Mouse (Mus musculus): ENCODE results near the gene Capn13. TPM values are rescaled to one million over a fixed set of nuclear protein-coding genes. Genes with fewer than 3 reads are reported as not detected.

Gene Capn13
- total and polyA plus RNA-seq, 2 experiments from 2014 or later: not detected

- TF ChIP-seq EP300 (IDR thresholded peaks at IDR 0.05; ENCODE audit: low read depth) (no peak), CTCF (IDR thresholded peaks at IDR 0.05; ENCODE audit: low read depth) (no peak)
- ATAC-seq (ENCODE audit: insufficient read depth, low read depth): no peak
- Histone ChIP-seq H3K27ac (ENCODE audit: low read depth) (no peak overlapping the region), H3K36me3 (replicated peaks; ENCODE audit: control insufficient read depth, insufficient read depth, low read length) (no peaks in the 10 kb centered on the region), H3K9ac (replicated peaks; ENCODE audit: low read depth, low read length) (no peak overlapping the region), H3K9me3 (replicated peaks; ENCODE audit: control insufficient read depth, low read length) (no peaks in the 10 kb centered on the region), H3K27me3 (ENCODE audit: control insufficient read depth, insufficient read depth, low read length) (no peaks in the 10 kb centered on the region), H3K4me2 (ENCODE audit: low read depth, low read length) (no peak overlapping the region), H3K4me1 (ENCODE audit: control insufficient read depth, insufficient read depth) (no peaks in the 10 kb centered on the region), H3K4me3 (ENCODE audit: low read depth, low read length) (no peak overlapping the region)
- WGBS: 61% methylated on average over 6 of the region's 6 CpGs
- DNase-seq (ENCODE audit: low spot score): no peak
These were observed 15.6 kb upstream of the Capn13 start for GRCm38 (mm10) chr17:73416181-73416795.

GRCm38 (mm10) chr17:73411817-73412216 lies 11.2 kb upstream of the Capn13 start:
- H3K9me3 ChIP-seq (replicated peaks; ENCODE audit: control insufficient read depth, low read length): no peaks in the 10 kb centered on the region
- H3K4me3 ChIP-seq (ENCODE audit: low read depth, low read length): no peak overlapping the region
- H3K27ac ChIP-seq (ENCODE audit: low read depth): no peak overlapping the region
- H3K27me3 ChIP-seq (ENCODE audit: control insufficient read depth, insufficient read depth, low read length): no peaks in the 10 kb centered on the region
- TF ChIP-seq CTCF (IDR thresholded peaks at IDR 0.05; ENCODE audit: low read depth) (no peak), EP300 (IDR thresholded peaks at IDR 0.05; ENCODE audit: low read depth) (no peak)
- no peak for ATAC-seq (ENCODE audit: insufficient read depth, low read depth)
- DNase-seq (ENCODE audit: low spot score): no peak
- WGBS: 14% methylated on average over 4 of the region's 4 CpGs
- no peak overlapping the region for H3K4me2 ChIP-seq (ENCODE audit: low read depth, low read length)
- no peak overlapping the region for H3K9ac ChIP-seq (replicated peaks; ENCODE audit: low read depth, low read length)
- H3K36me3 ChIP-seq (replicated peaks; ENCODE audit: control insufficient read depth, insufficient read depth, low read length): no peaks in the 10 kb centered on the region
- no peaks in the 10 kb centered on the region for H3K4me1 ChIP-seq (ENCODE audit: control insufficient read depth, insufficient read depth)

GRCm38 (mm10) chr17:73401272-73401671 lies 606 bp upstream of the Capn13 start:
- Histone ChIP-seq H3K27ac (ENCODE audit: low read depth) (no peak overlapping the region), H3K4me2 (ENCODE audit: low read depth, low read length) (no peak overlapping the region), H3K27me3 (ENCODE audit: control insufficient read depth, insufficient read depth, low read length) (no peaks in the 10 kb centered on the region), H3K4me1 (ENCODE audit: control insufficient read depth, insufficient read depth) (no peaks in the 10 kb centered on the region), H3K4me3 (ENCODE audit: low read depth, low read length) (no peak overlapping the region), H3K36me3 (replicated peaks; ENCODE audit: control insufficient read depth, insufficient read depth, low read length) (no peaks in the 10 kb centered on the region), H3K9me3 (replicated peaks; ENCODE audit: control insufficient read depth, low read length) (no peaks in the 10 kb centered on the region), H3K9ac (replicated peaks; ENCODE audit: low read depth, low read length) (no peak overlapping the region)
- no peak for TF ChIP-seq EP300 (IDR thresholded peaks at IDR 0.05; ENCODE audit: low read depth)
- TF ChIP-seq CTCF (IDR thresholded peaks at IDR 0.05; ENCODE audit: low read depth): no peak
- ATAC-seq (ENCODE audit: insufficient read depth, low read depth): no peak
- 70% methylated on average over 2 of the region's 2 CpGs for WGBS
- no peak for DNase-seq (ENCODE audit: low spot score)

GRCm38 (mm10) chr17:73399136-73399535 lies 1.5 kb downstream of the Capn13 start:
- no peaks in the 10 kb centered on the region for H3K9me3 ChIP-seq (replicated peaks; ENCODE audit: control insufficient read depth, low read length)
- no peaks in the 10 kb centered on the region for H3K4me1 ChIP-seq (ENCODE audit: control insufficient read depth, insufficient read depth)
- H3K27me3 ChIP-seq (ENCODE audit: control insufficient read depth, insufficient read depth, low read length): no peaks in the 10 kb centered on the region
- no peak overlapping the region for H3K9ac ChIP-seq (replicated peaks; ENCODE audit: low read depth, low read length)
- 48% methylated on average over 2 of the region's 2 CpGs for WGBS
- DNase-seq (ENCODE audit: low spot score): no peak
- no peak for TF ChIP-seq CTCF (IDR thresholded peaks at IDR 0.05; ENCODE audit: low read depth)
- no peak for TF ChIP-seq EP300 (IDR thresholded peaks at IDR 0.05; ENCODE audit: low read depth)
- no peak overlapping the region for H3K4me3 ChIP-seq (ENCODE audit: low read depth, low read length)
- no peak overlapping the region for H3K27ac ChIP-seq (ENCODE audit: low read depth)
- H3K36me3 ChIP-seq (replicated peaks; ENCODE audit: control insufficient read depth, insufficient read depth, low read length): no peaks in the 10 kb centered on the region
- H3K4me2 ChIP-seq (ENCODE audit: low read depth, low read length): no peak overlapping the region
- no peak for ATAC-seq (ENCODE audit: insufficient read depth, low read depth)

- Histone ChIP-seq H3K4me3 (ENCODE audit: low read depth, low read length) (no peak overlapping the region), H3K4me1 (ENCODE audit: control insufficient read depth, insufficient read depth) (peaks cover 7% of the 10 kb centered on the region), H3K27ac (ENCODE audit: low read depth) (no peak overlapping the region), H3K27me3 (ENCODE audit: control insufficient read depth, insufficient read depth, low read length) (no peaks in the 10 kb centered on the region), H3K36me3 (replicated peaks; ENCODE audit: control insufficient read depth, insufficient read depth, low read length) (no peaks in the 10 kb centered on the region), H3K4me2 (ENCODE audit: low read depth, low read length) (no peak overlapping the region), H3K9me3 (replicated peaks; ENCODE audit: control insufficient read depth, low read length) (no peaks in the 10 kb centered on the region), H3K9ac (replicated peaks; ENCODE audit: low read depth, low read length) (no peak overlapping the region)
- WGBS: 56% methylated on average over 1 of the region's 1 CpGs
- TF ChIP-seq EP300 (IDR thresholded peaks at IDR 0.05; ENCODE audit: low read depth) (no peak), CTCF (IDR thresholded peaks at IDR 0.05; ENCODE audit: low read depth) (no peak)
- ATAC-seq (ENCODE audit: insufficient read depth, low read depth) (peak; percentile 27; the same call in 1 of the 2 replicates), DNase-seq (ENCODE audit: low spot score) (no peak)
These were observed 7.3 kb downstream of the Capn13 start for GRCm38 (mm10) chr17:73393361-73393760.

- ATAC-seq (ENCODE audit: insufficient read depth, low read depth): no peak
- H3K9ac ChIP-seq (replicated peaks; ENCODE audit: low read depth, low read length): no peak overlapping the region
- H3K36me3 ChIP-seq (replicated peaks; ENCODE audit: control insufficient read depth, insufficient read depth, low read length): no peaks in the 10 kb centered on the region
- DNase-seq (ENCODE audit: low spot score): peak; percentile 28
- no peak overlapping the region for H3K4me2 ChIP-seq (ENCODE audit: low read depth, low read length)
- no peak overlapping the region for H3K27ac ChIP-seq (ENCODE audit: low read depth)
- WGBS: 28% methylated on average over 4 of the region's 4 CpGs
- H3K27me3 ChIP-seq (ENCODE audit: control insufficient read depth, insufficient read depth, low read length): no peaks in the 10 kb centered on the region
- H3K9me3 ChIP-seq (replicated peaks; ENCODE audit: control insufficient read depth, low read length): no peaks in the 10 kb centered on the region
- no peak overlapping the region for H3K4me3 ChIP-seq (ENCODE audit: low read depth, low read length)
- no peak for TF ChIP-seq CTCF (IDR thresholded peaks at IDR 0.05; ENCODE audit: low read depth)
- TF ChIP-seq EP300 (IDR thresholded peaks at IDR 0.05; ENCODE audit: low read depth): no peak
- peaks cover 7% of the 10 kb centered on the region for H3K4me1 ChIP-seq (ENCODE audit: control insufficient read depth, insufficient read depth)
These were observed 8.9 kb downstream of the Capn13 start for GRCm38 (mm10) chr17:73391771-73392170.
